ENCODE assay signal across 19 mouse cellular contexts in the genomic region with DNA sequence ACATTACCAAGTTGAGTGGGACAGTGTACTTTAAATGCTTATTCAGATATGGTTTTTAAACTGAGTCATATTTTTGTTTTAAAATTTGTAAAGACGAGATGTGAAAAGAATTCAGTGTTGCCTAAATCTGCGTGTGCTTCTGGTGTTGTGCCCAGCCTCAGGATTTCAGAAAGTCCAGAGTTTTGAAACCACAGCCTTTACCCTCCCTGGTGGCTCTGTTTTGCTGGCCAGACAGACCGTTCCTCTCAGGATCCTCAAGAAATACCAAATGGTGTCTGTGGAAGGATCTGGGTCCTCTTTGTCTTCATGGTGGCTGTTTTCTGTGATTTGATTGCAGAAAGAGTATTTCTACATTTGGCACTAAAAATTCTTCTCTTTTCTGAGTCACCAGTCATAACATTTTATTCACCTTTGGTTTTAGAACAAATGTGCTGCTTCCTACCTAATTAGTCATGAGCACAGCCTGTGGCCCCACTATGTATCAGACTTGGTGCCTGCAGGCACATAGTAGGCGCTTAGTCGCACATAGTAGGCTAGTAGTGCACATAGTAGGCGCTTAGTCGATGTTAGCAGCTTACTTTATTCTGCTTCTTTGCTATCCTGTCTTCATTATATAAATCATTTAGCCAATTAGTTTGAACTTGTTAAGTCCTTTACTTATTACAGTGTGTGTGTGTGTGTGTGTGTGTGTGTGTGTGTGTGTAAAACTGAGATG.
DNase-seq lines count a peak whose midpoint lies in the region; ATAC-seq and TF ChIP-seq lines count a peak whose summit lies in the region.
"Had no signal": no experiment of that assay in that cellular context is flagged by ENCODE, and none has a peak within 500 bp of the region (broad histone marks: within the 10 kb centered on the region; RNA-seq: fewer than 3 reads in every experiment).

No protein-coding gene starts in this region.

- ATAC-seq in embryonic facial prominence, embryonic 14.5 days (ENCODE audit: low read depth): no peak
- ATAC-seq: forebrain, embryonic 16.5 days had no signal

- DNase-seq in gastrocnemius, adult 2 months: peak; percentile 43
- no peak for DNase-seq in gastrocnemius, adult 8-10 months (ENCODE audit: low spot score in 2 of 2)
- peak; percentile 19 for DNase-seq in urinary bladder, postnatal 14 days (ENCODE audit: low spot score)
- no peak for DNase-seq in urinary bladder, adult 2 months (ENCODE audit: low spot score)
- no peak for DNase-seq in embryonic facial prominence, embryonic 14.5 days (ENCODE audit: low spot score)
- no peak for DNase-seq in cerebellum, adult 9-10 months
- DNase-seq in kidney, adult 9 months: no peak
- DNase-seq: cerebellum, postnatal 10 days; kidney, adult 2 months; kidney, postnatal 36 days; right cerebral cortex, adult 18-20 months; thymus, postnatal 14 days had no signal

- intact Hi-C loops in gastrocnemius, adult 2 months (cut with DNase I): no loop called here

- no peak overlapping the region for H3K9ac ChIP-seq in embryonic facial prominence, embryonic 14.5 days (ENCODE audit: low read depth, low read length)
- H3K9ac ChIP-seq: liver, embryonic 15.5 days; neural tube, embryonic 13.5 days had no signal

- 83% methylated on average over 7 of the region's 7 CpGs for WGBS in embryonic facial prominence, embryonic 14.5 days

- no peak overlapping the region for H3ac ChIP-seq in myocyte (ENCODE audit: control insufficient read depth, insufficient read length)

- no peaks in the 10 kb centered on the region for H3K36me3 ChIP-seq in embryonic facial prominence, embryonic 14.5 days (ENCODE audit: control insufficient read depth, insufficient read depth, low read length)
- H3K36me3 ChIP-seq in myocyte (ENCODE audit: control insufficient read depth, insufficient read depth): no peaks in the 10 kb centered on the region
- H3K36me3 ChIP-seq: hindbrain, embryonic 10.5 days; liver, embryonic 15.5 days; midbrain, embryonic 10.5 days; neural tube, embryonic 13.5 days had no signal

- no peak overlapping the region; the same call in 1 of the 2 replicates for H3K4me3 ChIP-seq in gastrocnemius, adult 2 months
- no peak overlapping the region for H3K4me3 ChIP-seq in embryonic facial prominence, embryonic 14.5 days (ENCODE audit: low read depth, low read length)
- H3K4me3 ChIP-seq in myocyte: no peak overlapping the region
- H3K4me3 ChIP-seq: hindbrain, embryonic 10.5 days; liver, embryonic 15.5 days; midbrain, embryonic 10.5 days; neural tube, embryonic 13.5 days had no signal

- no peak for TF ChIP-seq POLR2A in myocyte (IDR thresholded peaks at IDR 0.05; ENCODE audit: insufficient read length, low read depth)

- no peaks in the 10 kb centered on the region for H3K27me3 ChIP-seq in embryonic facial prominence, embryonic 14.5 days (replicated peaks; ENCODE audit: control insufficient read depth, insufficient read depth, low read length)
- H3K27me3 ChIP-seq in myocyte (ENCODE audit: control insufficient read depth, insufficient read depth, insufficient read length): no peaks in the 10 kb centered on the region
- H3K27me3 ChIP-seq: liver, embryonic 15.5 days; neural tube, embryonic 13.5 days had no signal

- H3K4me1 ChIP-seq in embryonic facial prominence, embryonic 14.5 days (ENCODE audit: control insufficient read depth, insufficient read depth, low read length): peaks cover 3% of the 10 kb centered on the region; the same call in 1 of the 2 replicates
- H3K4me1 ChIP-seq: liver, embryonic 15.5 days had no signal

- no peaks in the 10 kb centered on the region for H3K9me3 ChIP-seq in embryonic facial prominence, embryonic 14.5 days (ENCODE audit: control insufficient read depth, low read length)
- H3K9me3 ChIP-seq: hindbrain, embryonic 10.5 days; liver, embryonic 15.5 days; midbrain, embryonic 10.5 days; neural tube, embryonic 13.5 days had no signal

- H3K79me2 ChIP-seq in myocyte (ENCODE audit: control insufficient read depth, insufficient read depth): peaks cover 84% of the 10 kb centered on the region

- peak overlapping the region; percentile 82 for H3K27ac ChIP-seq in gastrocnemius, adult 2 months
- peak overlapping the region; percentile 48 for H3K27ac ChIP-seq in embryonic facial prominence, embryonic 14.5 days (replicated peaks; ENCODE audit: low read depth, low read length)
- H3K27ac ChIP-seq: liver, embryonic 15.5 days; macrophage; midbrain, embryonic 10.5 days; neural tube, embryonic 13.5 days had no signal

- H3K4me2 ChIP-seq in embryonic facial prominence, embryonic 14.5 days (ENCODE audit: low read depth, low read length): no peak overlapping the region
- H3K4me2 ChIP-seq in myocyte (ENCODE audit: low read depth): peak overlapping the region; percentile 57
- H3K4me2 ChIP-seq: liver, embryonic 15.5 days; neural tube, embryonic 13.5 days had no signal

- TF ChIP-seq CTCF in gastrocnemius, adult 2 months (IDR thresholded peaks at IDR 0.05): no peak

TF ChIP-seq in myocyte, 11 proteins besides CTCF, POLR2A, EP300 and RAD21:
- TF ChIP-seq CEBPB (IDR thresholded peaks at IDR 0.05; ENCODE audit: insufficient read depth, poor library complexity, severe bottlenecking) (peak; percentile 33; the same call in 1 of the 2 replicates), MYOD1 (IDR thresholded peaks at IDR 0.05; ENCODE audit: control insufficient read depth in 1 of 3, insufficient read length in 2 of 3, low read depth in 2 of 3) (no peak)

Comparison
In these comparisons a context has a peak if more than half of its experiments do, and no peak if none do; other contexts are left out.
1. DNase-seq: peak in gastrocnemius, adult 2 months (single experiment) and urinary bladder, postnatal 14 days (single experiment); none in gastrocnemius, adult 8-10 months (0 of 2), urinary bladder, adult 2 months (single experiment), embryonic facial prominence, embryonic 14.5 days (single experiment), cerebellum, adult 9-10 months (single experiment) and kidney, adult 9 months (single experiment).